Mouse (Mus musculus) intestine, embryonic 16.5 days (tissue): Measurements from ENCODE around the gene Pdcd2. TPM values are rescaled to one million over a fixed set of nuclear protein-coding genes. Genes with fewer than 3 reads are reported as not detected.

Experiments
- ATAC-seq: fragments of 200-750 bp; cut with Nextera tagmentation; 2 replicates; pipeline ENCODE4 v1.8.0; 2017; ENCODE audit warnings: moderate TSS enrichment, moderate library complexity
- H3K27ac ChIP-seq: fragments of 300-500 bp; sonication (generic); 2 replicates; pipeline ENCODE4 v1.5.1; 2014; ENCODE audit warnings: mild to moderate bottlenecking, low read length
- H3K27me3 ChIP-seq: fragments of 300-500 bp; sonication (generic); replicated peaks from 2 replicates; pipeline ENCODE4 v1.6.1; 2014; ENCODE audit warnings: low read length, control low read depth, mixed read lengths; ENCODE audit not compliant: control insufficient read depth, insufficient read depth
- H3K36me3 ChIP-seq: fragments of 300-500 bp; sonication (generic); 2 replicates; pipeline ENCODE4 v1.6.1; 2014; ENCODE audit warnings: low read length, control low read depth; ENCODE audit not compliant: control insufficient read depth, insufficient read depth
- H3K4me1 ChIP-seq: fragments of 300-500 bp; sonication (generic); 2 replicates; pipeline ENCODE4 v1.6.1; 2014; ENCODE audit warnings: low read length, control low read depth, mixed read lengths; ENCODE audit not compliant: control insufficient read depth, insufficient read depth
- H3K4me2 ChIP-seq: fragments of 300-500 bp; sonication (generic); 2 replicates; pipeline ENCODE4 v1.6.1; 2014; ENCODE audit warnings: low read depth, low read length, control low read depth
- H3K4me3 ChIP-seq: fragments of 300-500 bp; sonication (generic); 2 replicates; pipeline ENCODE4 v1.5.1; 2014; ENCODE audit warnings: mild to moderate bottlenecking, low read length
- H3K9ac ChIP-seq: fragments of 300-500 bp; sonication (generic); 2 replicates; pipeline ENCODE4 v1.6.1; 2014; ENCODE audit warnings: low read depth, low read length
- H3K9me3 ChIP-seq: fragments of 300-500 bp; sonication (generic); 2 replicates; pipeline ENCODE4 v1.6.1; 2016; ENCODE audit warnings: low read length, control low read depth; ENCODE audit not compliant: control insufficient read depth
- WGBS: fragments of 180-500 bp; shearing (Covaris S2); extraction: QIAGEN DNeasy Blood & Tissue Kit; methylation state at CpG from one replicate; pipeline ENCODE4 v1.1.7; 2014; 5-methylcytosine and 5-hydroxymethylcytosine counted together
- polyA plus RNA-seq: library from polyadenylated mRNA; unstranded; fragments of >200 nt; fragmentation: Nextera tagmentation; extraction: Ambion mirVana; gene quantifications from 2 replicates; pipeline ENCODE4 v1.2.1, GENCODE M21; 2015

Pdcd2 gene
- polyA plus RNA-seq, 1 experiment from 2014 or later: 48.9 TPM

GRCm38 (mm10) chr17:15518186-15518585, 8.9 kb downstream of the Pdcd2 start:
- Histone ChIP-seq H3K27me3 (no peaks in the 10 kb centered on the region), H3K4me3 (no peak overlapping the region), H3K27ac (no peak overlapping the region), H3K9ac (no peak overlapping the region), H3K36me3 (peaks cover 18% of the 10 kb centered on the region), H3K4me1 (no peaks in the 10 kb centered on the region), H3K9me3 (no peaks in the 10 kb centered on the region), H3K4me2 (no peak overlapping the region)
- WGBS: 95% methylated on average over 5 of the region's 5 CpGs
- ATAC-seq: no peak

GRCm38 (mm10) chr17:15517776-15518175, 9.3 kb downstream of the Pdcd2 start:
- no peak for ATAC-seq
- Histone ChIP-seq H3K36me3 (peaks cover 18% of the 10 kb centered on the region), H3K27me3 (no peaks in the 10 kb centered on the region)

GRCm38 (mm10) chr17:15510694-15511093, 16.4 kb downstream of the Pdcd2 start:
- Histone ChIP-seq H3K4me1 (no peaks in the 10 kb centered on the region), H3K9ac (no peak overlapping the region), H3K27me3 (no peaks in the 10 kb centered on the region), H3K4me2 (no peak overlapping the region), H3K4me3 (no peak overlapping the region), H3K27ac (no peak overlapping the region), H3K9me3 (no peaks in the 10 kb centered on the region), H3K36me3 (peaks cover 29% of the 10 kb centered on the region)
- ATAC-seq: no peak
- WGBS: 88% methylated on average over 2 of the region's 2 CpGs

More at GRCm38 (mm10) chr17:15517776-15518175, 9.3 kb downstream of the Pdcd2 start:
- H3K9me3 ChIP-seq: no peaks in the 10 kb centered on the region
- no peak overlapping the region for H3K27ac ChIP-seq
- 68% methylated on average over 5 of the region's 5 CpGs for WGBS
- no peaks in the 10 kb centered on the region for H3K4me1 ChIP-seq
- no peak overlapping the region for H3K4me2 ChIP-seq
- H3K9ac ChIP-seq: no peak overlapping the region
- no peak overlapping the region for H3K4me3 ChIP-seq

- peak; percentile 92 for ATAC-seq
- H3K4me3 ChIP-seq: peak within 1 kb of the TSS; percentile 96
- H3K27me3 ChIP-seq: no peaks in the 10 kb centered on the region
- peaks cover 6% of the 10 kb centered on the region for H3K36me3 ChIP-seq
- H3K9ac ChIP-seq: peak within 1 kb of the TSS; percentile 94
- H3K27ac ChIP-seq: peak within 1 kb of the TSS; percentile 97
- H3K4me1 ChIP-seq: peaks cover 27% of the 10 kb centered on the region
- peak within 1 kb of the TSS; percentile 68 for H3K4me2 ChIP-seq
- no peaks in the 10 kb centered on the region for H3K9me3 ChIP-seq
- WGBS: under 1% methylated on average over 63 of the region's 63 CpGs
Observed at GRCm38 (mm10) chr17:15499656-15500394, 27.3 kb downstream of the Pdcd2 start, which contains the start of the genes Psmb1 and Tbp. Gene Psmb1, minus strand, starts transcription at chr17:15499751. Gene Tbp, plus strand, starts transcription at chr17:15499888.

GRCm38 (mm10) chr17:15498753-15499113, 28.4 kb downstream of the Pdcd2 start:
- Histone ChIP-seq H3K9me3 (no peaks in the 10 kb centered on the region), H3K4me2 (peak overlapping the region; percentile 68), H3K4me1 (peaks cover 27% of the 10 kb centered on the region), H3K36me3 (no peaks in the 10 kb centered on the region), H3K27ac (peak overlapping the region; percentile 97), H3K27me3 (no peaks in the 10 kb centered on the region), H3K4me3 (peak overlapping the region; percentile 96), H3K9ac (peak overlapping the region; percentile 94)
- 44% methylated on average over 7 of the region's 7 CpGs for WGBS
- no peak for ATAC-seq

- no peaks in the 10 kb centered on the region for H3K27me3 ChIP-seq
- H3K4me2 ChIP-seq: peak overlapping the region; percentile 80
- no peaks in the 10 kb centered on the region for H3K36me3 ChIP-seq
- peak overlapping the region; percentile 97 for H3K27ac ChIP-seq
- no peaks in the 10 kb centered on the region for H3K9me3 ChIP-seq
- H3K4me1 ChIP-seq: peaks cover 27% of the 10 kb centered on the region
- H3K9ac ChIP-seq: peak overlapping the region; percentile 94
- peak overlapping the region; percentile 96 for H3K4me3 ChIP-seq
- WGBS: under 1% methylated on average over 50 of the region's 50 CpGs
- peak; percentile 95 for ATAC-seq
Observed at GRCm38 (mm10) chr17:15497882-15498752, 29.0 kb downstream of the Pdcd2 start.

- ATAC-seq: no peak
- Histone ChIP-seq H3K27ac (no peak overlapping the region), H3K4me2 (no peak overlapping the region), H3K4me1 (no peaks in the 10 kb centered on the region), H3K36me3 (peaks cover 12% of the 10 kb centered on the region; the same call in 1 of the 2 replicates), H3K4me3 (no peak overlapping the region), H3K9ac (no peak overlapping the region), H3K9me3 (no peaks in the 10 kb centered on the region), H3K27me3 (no peaks in the 10 kb centered on the region)
- WGBS: 91% methylated on average over 7 of the region's 7 CpGs
Observed at GRCm38 (mm10) chr17:15490542-15490941, 36.6 kb downstream of the Pdcd2 start.

- Histone ChIP-seq H3K4me2 (no peak overlapping the region), H3K27ac (no peak overlapping the region), H3K9me3 (no peaks in the 10 kb centered on the region), H3K4me3 (no peak overlapping the region), H3K27me3 (no peaks in the 10 kb centered on the region), H3K36me3 (peaks cover 32% of the 10 kb centered on the region), H3K4me1 (no peaks in the 10 kb centered on the region), H3K9ac (no peak overlapping the region)
- WGBS: 89% methylated on average over 4 of the region's 4 CpGs
- ATAC-seq: no peak
Observed at GRCm38 (mm10) chr17:15472671-15473070, 54.4 kb downstream of the Pdcd2 start.
